Mouse (Mus musculus) forebrain, embryonic 14.5 days (tissue): ENCODE data around the gene Adamtsl1. TPM values are rescaled to one million over a fixed set of nuclear protein-coding genes. Genes with fewer than 3 reads are reported as not detected.

Experiments used
- ATAC-seq: fragments of 200-750 bp; cut with Nextera tagmentation; 2 replicates; pipeline ENCODE4 v1.8.0; 2017; ENCODE audit warnings: mild to moderate bottlenecking, moderate library complexity
- DNase-seq: peaks from one replicate; pipeline ENCODE4 v3.0.0-alpha.2; 2015; ENCODE audit warnings: low spot score
- H3K27ac ChIP-seq: fragments of 300-500 bp; sonication (generic); 2 replicates; pipeline ENCODE4 v1.5.1; 2014; ENCODE audit warnings: low read depth, mild to moderate bottlenecking, control low read depth, low read length, moderate library complexity
- H3K27me3 ChIP-seq: fragments of 300-500 bp; sonication (generic); replicated peaks from 2 replicates; pipeline ENCODE4 v1.6.1; 2014; ENCODE audit warnings: low read length, control low read depth, mixed read lengths; ENCODE audit not compliant: control insufficient read depth, insufficient read depth
- H3K36me3 ChIP-seq: fragments of 300-500 bp; sonication (generic); 2 replicates; pipeline ENCODE4 v1.6.1; 2014; ENCODE audit warnings: low read length, control low read depth; ENCODE audit not compliant: control insufficient read depth, insufficient read depth
- H3K4me1 ChIP-seq: fragments of 300-500 bp; sonication (generic); 2 replicates; pipeline ENCODE4 v1.6.1; 2014; ENCODE audit warnings: antibody characterized with exemption, low read length, control low read depth; ENCODE audit not compliant: control insufficient read depth, insufficient read depth
- H3K4me2 ChIP-seq: fragments of 300-500 bp; sonication (generic); 2 replicates; pipeline ENCODE4 v1.6.1; 2014; ENCODE audit warnings: mild to moderate bottlenecking, control low read depth, low read length
- H3K4me3 ChIP-seq: fragments of 300-500 bp; sonication (generic); 2 replicates; pipeline ENCODE4 v1.5.1; 2014; ENCODE audit warnings: low read depth, low read length, control low read depth
- H3K9ac ChIP-seq: fragments of 300-500 bp; sonication (generic); 2 replicates; pipeline ENCODE4 v1.6.1; 2014; ENCODE audit warnings: mild to moderate bottlenecking, low read length, control low read depth, moderate library complexity
- H3K9me3 ChIP-seq: fragments of 300-500 bp; sonication (generic); replicated peaks from 2 replicates; pipeline ENCODE4 v1.6.1; 2016; ENCODE audit warnings: low read length, control low read depth, mixed read lengths; ENCODE audit not compliant: control insufficient read depth
- WGBS: fragments of 180-500 bp; shearing (Covaris S2); extraction: QIAGEN DNeasy Blood & Tissue Kit; methylation state at CpG from one replicate; pipeline ENCODE4 v1.1.7; 2014; 5-methylcytosine and 5-hydroxymethylcytosine counted together
- polyA plus RNA-seq: library from polyadenylated mRNA; unstranded; fragments of >200 nt; fragmentation: Nextera tagmentation; extraction: Ambion mirVana; gene quantifications from 2 replicates; pipeline ENCODE4 v1.2.1, GENCODE M21; 2014

Gene Adamtsl1
- polyA plus RNA-seq, 1 experiment from 2014 or later, result 2.2 TPM

DNA sequence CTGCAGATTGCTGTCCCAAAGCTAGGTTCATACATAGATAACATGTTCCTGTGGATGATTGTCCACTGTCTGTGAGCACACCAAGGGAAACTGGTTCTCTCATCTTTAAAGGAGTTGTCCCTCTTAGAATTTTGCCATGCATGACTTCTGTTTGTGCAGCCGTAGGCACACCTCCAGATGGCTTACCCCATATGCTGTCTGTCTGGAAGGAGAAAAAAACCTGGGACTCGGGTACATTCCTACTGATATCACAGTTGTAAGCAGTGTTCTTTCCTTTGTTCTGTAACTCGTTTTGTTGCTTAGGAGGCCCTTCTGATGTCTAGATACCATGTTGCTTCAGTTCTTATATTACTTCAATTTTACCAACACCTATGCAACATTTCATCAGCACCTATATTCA, 563.9 kb downstream of the Adamtsl1 start:
- H3K27me3 ChIP-seq, result no peaks in the 10 kb centered on the region
- H3K4me2 ChIP-seq, result no peak overlapping the region
- H3K9me3 ChIP-seq, result no peaks in the 10 kb centered on the region
- no peaks in the 10 kb centered on the region for H3K4me1 ChIP-seq
- 56% methylated on average over 3 of the region's 3 CpGs for WGBS
- H3K36me3 ChIP-seq, result no peaks in the 10 kb centered on the region
- ATAC-seq, result peak; percentile 50; the same call in 1 of the 2 replicates
- H3K9ac ChIP-seq, result no peak overlapping the region
- H3K27ac ChIP-seq, result no peak overlapping the region
- H3K4me3 ChIP-seq, result no peak overlapping the region
- peak; percentile 12 for DNase-seq

DNA sequence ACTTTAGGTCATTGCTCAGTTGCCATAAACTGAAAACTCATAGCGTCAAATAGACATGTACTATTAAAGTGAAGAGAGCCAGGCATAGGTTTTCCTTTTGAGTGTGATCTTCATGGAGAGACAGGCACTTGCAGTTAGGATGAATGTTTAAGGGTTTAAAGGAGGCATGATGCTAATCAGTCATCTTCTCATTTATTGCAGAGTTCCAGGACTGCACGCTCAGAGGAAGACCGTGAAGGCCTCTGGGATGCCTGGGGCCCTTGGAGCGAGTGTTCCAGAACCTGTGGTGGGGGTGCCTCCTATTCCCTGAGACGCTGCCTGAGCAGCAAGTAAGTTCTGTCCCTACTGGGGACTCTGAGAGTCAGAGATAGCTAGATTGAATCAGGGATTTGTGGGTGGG, 573.5 kb downstream of the Adamtsl1 start:
- no peak overlapping the region for H3K4me3 ChIP-seq
- 86% methylated on average over 5 of the region's 5 CpGs for WGBS
- no peaks in the 10 kb centered on the region for H3K27me3 ChIP-seq
- no peaks in the 10 kb centered on the region for H3K9me3 ChIP-seq
- no peaks in the 10 kb centered on the region for H3K4me1 ChIP-seq
- ATAC-seq, result no peak
- H3K27ac ChIP-seq, result no peak overlapping the region
- DNase-seq, result no peak
- no peaks in the 10 kb centered on the region for H3K36me3 ChIP-seq
- H3K9ac ChIP-seq, result no peak overlapping the region
- H3K4me2 ChIP-seq, result no peak overlapping the region

GRCm38 (mm10) chr4:86103207-86103606, 589.2 kb downstream of the Adamtsl1 start:
- Histone ChIP-seq H3K4me1 (no peaks in the 10 kb centered on the region), H3K4me3 (no peak overlapping the region), H3K27me3 (no peaks in the 10 kb centered on the region), H3K36me3 (no peaks in the 10 kb centered on the region), H3K9me3 (no peaks in the 10 kb centered on the region), H3K27ac (no peak overlapping the region), H3K9ac (no peak overlapping the region), H3K4me2 (no peak overlapping the region)
- WGBS, result 52% methylated on average over 1 of the region's 1 CpGs
- DNase-seq, result no peak
- no peak for ATAC-seq

DNA sequence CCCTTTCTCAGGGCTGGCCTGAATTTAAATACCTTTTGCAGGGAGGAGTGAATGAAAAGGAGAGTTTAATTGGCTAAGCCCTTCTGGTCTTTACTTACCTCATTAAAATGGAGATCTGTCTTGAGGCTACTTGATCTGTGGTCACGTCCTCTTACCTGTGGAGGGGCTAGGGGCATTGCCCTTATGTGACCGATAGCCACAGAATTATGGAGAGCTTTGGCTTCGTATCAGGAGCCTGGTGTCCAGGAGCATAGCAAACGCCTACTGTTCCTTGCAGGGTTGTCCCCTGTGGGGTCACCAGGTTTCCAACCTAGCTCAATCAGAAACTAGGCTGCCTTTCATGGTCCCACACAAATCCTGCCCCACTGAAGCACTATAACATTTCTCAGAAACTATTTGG, 594.4 kb downstream of the Adamtsl1 start:
- ATAC-seq, result no peak
- H3K27me3 ChIP-seq, result no peaks in the 10 kb centered on the region

DNA sequence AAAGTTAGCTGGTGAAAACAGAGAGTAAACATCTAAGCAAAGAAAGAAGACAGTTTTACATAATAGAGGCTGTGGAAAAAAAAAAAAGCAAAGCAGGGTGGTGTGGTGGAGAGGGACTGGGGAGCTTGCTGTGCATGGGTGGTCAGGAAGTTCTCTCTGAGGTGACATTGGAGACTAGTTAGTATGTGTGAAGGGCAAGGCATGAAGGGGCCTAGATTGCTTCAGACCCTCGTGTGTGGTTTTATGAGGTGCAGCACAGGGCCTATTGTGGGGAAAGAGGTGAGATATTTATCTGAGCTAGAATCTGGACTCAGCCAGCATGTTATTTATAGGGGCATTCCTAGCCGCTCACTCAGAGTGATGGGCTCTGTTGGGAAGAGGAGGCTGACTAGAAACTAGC, 605.1 kb downstream of the Adamtsl1 start:
- H3K36me3 ChIP-seq, result no peaks in the 10 kb centered on the region
- H3K4me2 ChIP-seq, result no peak overlapping the region
- no peak overlapping the region for H3K4me3 ChIP-seq
- 0 out of 2 replicates have a peak, but pooled peaks cover 3% of the 10 kb centered on the region for H3K4me1 ChIP-seq
- DNase-seq (no peak), ATAC-seq (no peak)
- H3K27me3 ChIP-seq, result no peaks in the 10 kb centered on the region
- no peak overlapping the region for H3K27ac ChIP-seq
- WGBS, result 74% methylated on average over 2 of the region's 2 CpGs
- H3K9ac ChIP-seq, result no peak overlapping the region
- no peaks in the 10 kb centered on the region for H3K9me3 ChIP-seq

More for the DNA sequence above, 594.4 kb downstream of the Adamtsl1 start:
- Histone ChIP-seq H3K36me3 (no peaks in the 10 kb centered on the region), H3K9me3 (no peaks in the 10 kb centered on the region), H3K4me2 (no peak overlapping the region), H3K4me1 (no peaks in the 10 kb centered on the region), H3K9ac (no peak overlapping the region), H3K27ac (no peak overlapping the region), H3K4me3 (no peak overlapping the region)
- DNase-seq, result no peak
- 84% methylated on average over 4 of the region's 4 CpGs for WGBS

GRCm38 (mm10) chr4:86122431-86122830, 608.5 kb downstream of the Adamtsl1 start:
- Histone ChIP-seq H3K4me2 (no peak overlapping the region), H3K4me3 (no peak overlapping the region), H3K27ac (no peak overlapping the region), H3K4me1 (peaks cover 3% of the 10 kb centered on the region; the same call in 1 of the 2 replicates), H3K9ac (no peak overlapping the region), H3K27me3 (no peaks in the 10 kb centered on the region), H3K9me3 (no peaks in the 10 kb centered on the region), H3K36me3 (no peaks in the 10 kb centered on the region)
- DNase-seq (no peak), ATAC-seq (no peak)
- WGBS, result 71% methylated on average over 5 of the region's 5 CpGs

DNA sequence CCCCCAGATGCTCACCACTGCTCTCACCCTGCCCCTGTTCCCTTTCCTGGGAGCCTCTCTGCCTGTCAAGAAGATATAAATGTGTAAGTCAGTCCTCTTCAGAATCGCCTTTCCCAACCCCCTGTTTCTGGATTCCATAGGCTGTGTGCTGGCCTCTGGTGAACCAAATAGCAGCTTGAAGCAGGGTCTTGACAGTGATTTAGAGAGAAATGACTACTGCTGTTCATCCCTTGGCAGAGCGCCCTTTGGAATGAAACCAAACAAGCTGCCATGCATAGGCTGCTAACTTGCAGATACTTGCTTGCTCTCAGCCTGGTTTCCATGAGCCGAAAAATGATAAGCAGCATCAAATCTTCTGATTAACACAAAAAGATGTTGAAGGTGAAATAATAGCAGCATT, 610.4 kb downstream of the Adamtsl1 start:
- ATAC-seq, result peak; percentile 67; the same call in 1 of the 2 replicates
- H3K36me3 ChIP-seq, result no peaks in the 10 kb centered on the region
- peaks cover 3% of the 10 kb centered on the region; the same call in 1 of the 2 replicates for H3K4me1 ChIP-seq
- H3K27me3 ChIP-seq, result no peaks in the 10 kb centered on the region
- no peak overlapping the region for H3K4me3 ChIP-seq
- H3K27ac ChIP-seq, result no peak overlapping the region
- H3K9ac ChIP-seq, result no peak overlapping the region
- DNase-seq, result peak; percentile 88
- WGBS, result 58% methylated on average over 3 of the region's 3 CpGs
- no peak overlapping the region for H3K4me2 ChIP-seq
- no peaks in the 10 kb centered on the region for H3K9me3 ChIP-seq

DNA sequence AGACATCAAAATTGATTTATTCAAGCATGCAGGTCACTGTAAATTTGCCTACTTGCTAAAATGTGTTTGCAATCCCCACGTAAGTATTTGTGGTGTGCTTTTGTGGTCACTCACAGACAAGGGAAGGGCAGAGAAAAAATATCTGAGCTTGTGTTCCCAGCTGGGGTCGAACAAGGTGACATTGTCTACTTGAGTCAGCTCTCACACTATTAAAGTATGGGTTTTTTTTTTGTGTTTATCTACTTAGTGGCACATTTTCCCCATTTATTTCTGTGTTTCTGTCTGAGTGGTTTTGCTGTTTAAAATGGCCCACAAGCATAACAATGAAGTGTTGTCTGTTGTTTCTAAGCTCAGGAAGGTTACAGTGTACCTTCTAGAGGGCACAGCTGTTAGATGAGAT, 612.7 kb downstream of the Adamtsl1 start:
- Histone ChIP-seq H3K36me3 (no peaks in the 10 kb centered on the region), H3K27me3 (no peaks in the 10 kb centered on the region), H3K4me3 (no peak overlapping the region), H3K4me1 (peaks cover 3% of the 10 kb centered on the region; the same call in 1 of the 2 replicates), H3K9ac (no peak overlapping the region), H3K9me3 (no peaks in the 10 kb centered on the region), H3K27ac (no peak overlapping the region), H3K4me2 (no peak overlapping the region)
- no peak for ATAC-seq
- WGBS, result 79% methylated on average over 2 of the region's 2 CpGs
- DNase-seq, result no peak

- H3K27ac ChIP-seq, result no peak overlapping the region
- H3K4me1 ChIP-seq, result no peaks in the 10 kb centered on the region
- no peaks in the 10 kb centered on the region for H3K27me3 ChIP-seq
- no peak for ATAC-seq
- DNase-seq, result no peak
- H3K4me2 ChIP-seq, result no peak overlapping the region
- H3K4me3 ChIP-seq, result no peak overlapping the region
- WGBS, result 90% methylated on average over 4 of the region's 4 CpGs
- H3K9me3 ChIP-seq, result no peaks in the 10 kb centered on the region
- no peaks in the 10 kb centered on the region for H3K36me3 ChIP-seq
- no peak overlapping the region for H3K9ac ChIP-seq
Observed at GRCm38 (mm10) chr4:86158551-86158950, 644.6 kb downstream of the Adamtsl1 start.
